Mouse (Mus musculus): ENCODE results near the gene Dennd4a. TPM values are rescaled to one million over a fixed set of nuclear protein-coding genes. Genes with fewer than 3 reads are reported as not detected.

Dennd4a gene
- total RNA-seq, 2 experiments from 2014 or later, result 10.9 to 13.1 TPM

- no peak for DNase-seq (ENCODE audit: low spot score in 2 of 2)
These were observed 20.2 kb upstream of the Dennd4a start for GRCm38 (mm10) chr9:64790673-64791660.

- no peak for DNase-seq (ENCODE audit: low spot score in 2 of 2)
These were observed 19.5 kb upstream of the Dennd4a start for GRCm38 (mm10) chr9:64791676-64792075.

- DNase-seq (ENCODE audit: low spot score in 2 of 2), result no peak
These were observed 18.5 kb upstream of the Dennd4a start for GRCm38 (mm10) chr9:64792379-64793274.

GRCm38 (mm10) chr9:64793275-64793590 lies 17.9 kb upstream of the Dennd4a start:
- no peak for DNase-seq (ENCODE audit: low spot score in 2 of 2)

- DNase-seq (ENCODE audit: low spot score in 2 of 2), result no peak
These were observed 17.3 kb upstream of the Dennd4a start for GRCm38 (mm10) chr9:64793794-64794193.

GRCm38 (mm10) chr9:64794448-64795420 lies 16.4 kb upstream of the Dennd4a start:
- DNase-seq (ENCODE audit: low spot score in 2 of 2), result no peak

- DNase-seq (ENCODE audit: low spot score in 2 of 2), result no peak
These were observed 15.1 kb upstream of the Dennd4a start for GRCm38 (mm10) chr9:64795846-64796615.

GRCm38 (mm10) chr9:64797392-64797791 lies 13.7 kb upstream of the Dennd4a start:
- no peak for DNase-seq (ENCODE audit: low spot score in 2 of 2)

- DNase-seq (ENCODE audit: low spot score in 2 of 2), result no peak
These were observed 13.0 kb upstream of the Dennd4a start for GRCm38 (mm10) chr9:64798099-64798498.

- no peak for DNase-seq (ENCODE audit: low spot score in 2 of 2)
These were observed 12.3 kb upstream of the Dennd4a start for GRCm38 (mm10) chr9:64798859-64799258.

GRCm38 (mm10) chr9:64799504-64799903 lies 11.6 kb upstream of the Dennd4a start:
- no peak for DNase-seq (ENCODE audit: low spot score in 2 of 2)

- no peak for DNase-seq (ENCODE audit: low spot score in 2 of 2)
These were observed 8.6 kb upstream of the Dennd4a start for GRCm38 (mm10) chr9:64802561-64802960.

- DNase-seq (ENCODE audit: low spot score in 2 of 2), result no peak
These were observed 7.5 kb upstream of the Dennd4a start for GRCm38 (mm10) chr9:64803373-64804214.

GRCm38 (mm10) chr9:64805875-64806274 lies 5.3 kb upstream of the Dennd4a start:
- no peak for DNase-seq (ENCODE audit: low spot score in 2 of 2)

GRCm38 (mm10) chr9:64806335-64807060 lies 4.6 kb upstream of the Dennd4a start:
- no peak for DNase-seq (ENCODE audit: low spot score in 2 of 2)

- DNase-seq (ENCODE audit: low spot score in 2 of 2), result no peak
These were observed 3.9 kb upstream of the Dennd4a start for GRCm38 (mm10) chr9:64807061-64807808.

GRCm38 (mm10) chr9:64809851-64810250 lies 1.3 kb upstream of the Dennd4a start:
- DNase-seq (ENCODE audit: low spot score in 2 of 2), result no peak

All from gastrocnemius, postnatal 4 days (tissue).